Mouse (Mus musculus) erythroblast, embryonic 14.5 days (primary cell): Measurements from ENCODE around the gene Gm9944.

Experiments used
- GATA1 ChIP-seq: IDR thresholded peaks from 2 replicates; pipeline ENCODE4 v1.6.1; 2012; ENCODE audit warnings: low read length, inconsistent platforms, mixed read lengths
- TAL1 ChIP-seq: IDR thresholded peaks from 3 replicates; pipeline ENCODE4 v1.6.1; 2012; ENCODE audit warnings: low read length, inconsistent platforms, mixed read lengths

- TF ChIP-seq GATA1 = no peak
- TF ChIP-seq TAL1 = no peak
These were observed 28.5 kb downstream of the Gm9944 start for GRCm38 (mm10) chr4:144424590-144424989.
